Mouse (Mus musculus) ES-Bruce4 (cell line): ENCODE data around the gene Mrps7. TPM values are rescaled to one million over a fixed set of nuclear protein-coding genes. Genes with fewer than 3 reads are reported as not detected.
A peak's percentile ranks its signal among the peaks of the same experiment; 100 is the strongest.
"Not testable (repeated sequence)": the region's sequence is repeated elsewhere in the genome, so short reads cannot be mapped to it uniquely, and the experiment has no call there.

ENCODE experiments used
- H3K27ac ChIP-seq: 2 replicates; pipeline ENCODE4 v1.5.1; 2012; ENCODE audit warnings: low read length, inconsistent platforms; ENCODE audit not compliant: insufficient read depth
- H3K27me3 ChIP-seq: 2 replicates; pipeline ENCODE4 v1.6.1; 2012; ENCODE audit warnings: mild to moderate bottlenecking, low read length, inconsistent platforms; ENCODE audit not compliant: control insufficient read depth, poor library complexity, insufficient read depth, severe bottlenecking
- H3K36me3 ChIP-seq: 2 replicates; pipeline ENCODE4 v1.6.1; 2012; ENCODE audit warnings: inconsistent platforms, mild to moderate bottlenecking, low read length, moderate library complexity; ENCODE audit not compliant: control insufficient read depth, poor library complexity, insufficient read depth, severe bottlenecking
- H3K4me1 ChIP-seq: one replicate; pipeline ENCODE4 v1.8.1; 2011; ENCODE audit warnings: low read length; ENCODE audit not compliant: control insufficient read depth, insufficient read depth
- H3K4me3 ChIP-seq: 2 replicates; pipeline ENCODE4 v1.5.1; 2011; ENCODE audit warnings: low read depth, mild to moderate bottlenecking, low read length
- H3K9ac ChIP-seq: 2 replicates; pipeline ENCODE4 v1.6.1; 2012; ENCODE audit warnings: low read depth, mild to moderate bottlenecking, inconsistent platforms; ENCODE audit not compliant: poor library complexity, severe bottlenecking
- H3K9me3 ChIP-seq: replicated peaks from 2 replicates; pipeline ENCODE4 v1.6.1; 2012; ENCODE audit warnings: mild to moderate bottlenecking, low read length, inconsistent platforms; ENCODE audit not compliant: control insufficient read depth, poor library complexity, insufficient read depth, severe bottlenecking
- CTCF ChIP-seq: IDR thresholded peaks from one replicate; pipeline ENCODE4 v1.8.1; 2011; ENCODE audit warnings: low read depth, low read length
- EP300 ChIP-seq: IDR thresholded peaks from 2 replicates; pipeline ENCODE4 v1.6.1; 2011; ENCODE audit warnings: low read depth, low read length; ENCODE audit not compliant: insufficient read depth
- POLR2A ChIP-seq: IDR thresholded peaks from one replicate; pipeline ENCODE4 v1.8.1; 2011; ENCODE audit warnings: low read length; ENCODE audit not compliant: insufficient read depth
- polyA plus RNA-seq: library from polyadenylated mRNA; stranded (reverse); fragments of >200 nt; gene quantifications from 2 replicates; pipeline ENCODE4 v1.2.4, GENCODE M21; 2011; ENCODE audit warnings: low read depth; ENCODE audit not compliant: missing spikeins, insufficient read depth, insufficient read length

Mrps7 gene
- polyA plus RNA-seq, 1 experiment = 35.5 TPM

DNA sequence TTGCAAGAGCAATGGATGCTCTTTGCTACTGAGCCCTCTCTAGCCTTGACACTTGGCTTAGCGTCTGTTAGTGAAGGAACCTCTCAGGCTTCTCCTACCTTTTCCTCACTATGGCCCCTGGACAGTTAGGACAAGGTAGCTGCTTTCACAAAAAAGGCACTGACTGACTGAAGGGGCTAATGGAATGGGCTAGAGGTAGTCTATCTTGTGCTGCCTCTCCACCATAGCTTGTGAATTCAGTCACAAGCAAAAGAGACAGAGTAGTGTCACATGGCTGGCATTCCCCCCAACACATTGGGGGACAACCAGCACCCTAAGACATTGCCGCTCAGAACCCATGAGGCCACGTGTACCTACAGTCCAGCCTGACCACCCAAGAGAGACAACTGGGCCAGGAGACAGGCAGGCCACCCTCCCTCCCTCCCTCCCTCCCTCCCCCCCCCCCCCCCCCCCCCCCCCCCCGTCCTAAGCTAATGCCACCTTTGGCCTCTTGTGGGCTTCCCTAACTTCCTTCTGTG is 36.6 kb downstream of the Mrps7 start:
- H3K27me3 ChIP-seq = no peaks in the 10 kb centered on the region
- H3K9ac ChIP-seq = no peak overlapping the region
- H3K4me3 ChIP-seq = no peak overlapping the region
- H3K9me3 ChIP-seq = no peaks in the 10 kb centered on the region
- H3K27ac ChIP-seq = no peak overlapping the region
- TF ChIP-seq POLR2A (no peak), EP300 (no peak), CTCF (no peak)
- no peaks in the 10 kb centered on the region for H3K36me3 ChIP-seq
- peaks cover 18% of the 10 kb centered on the region for H3K4me1 ChIP-seq

DNA sequence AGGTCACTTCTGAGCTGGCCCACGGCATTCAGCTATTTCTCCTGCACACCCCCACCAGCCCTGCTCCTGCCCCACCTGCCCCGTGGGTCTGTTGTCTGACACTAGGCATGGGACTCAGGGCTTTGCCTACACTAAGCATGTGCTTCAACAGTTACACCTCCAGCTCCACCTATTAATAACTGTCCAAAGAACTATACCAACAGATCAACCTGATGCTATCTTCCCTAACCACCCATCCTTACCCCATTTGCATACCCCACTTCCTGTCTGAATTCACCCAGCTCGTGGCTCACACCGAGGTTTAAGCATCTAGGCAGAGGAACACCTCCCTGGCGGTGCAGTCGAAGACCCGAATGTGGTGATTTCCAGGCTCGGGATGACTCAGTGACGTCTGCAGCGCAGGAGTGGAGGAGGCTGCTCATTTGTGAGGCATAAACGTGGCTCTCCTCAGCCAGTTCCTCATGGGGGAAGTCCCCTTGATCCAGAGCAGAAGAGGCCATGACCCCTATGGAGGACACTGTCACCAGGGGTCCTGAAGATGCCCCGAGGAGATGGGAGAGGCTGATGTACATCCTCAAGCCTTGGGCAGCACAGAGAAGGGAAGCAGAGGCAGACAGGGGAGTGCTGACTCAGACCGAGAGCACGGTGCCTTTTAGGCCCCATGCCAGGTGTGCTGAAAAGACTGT is 37.4 kb downstream of the Mrps7 start:
- H3K9me3 ChIP-seq = no peaks in the 10 kb centered on the region
- TF ChIP-seq EP300 (peak; percentile 90), POLR2A (no peak)
- no peak overlapping the region; the same call in 1 of the 2 replicates for H3K4me3 ChIP-seq
- peak overlapping the region; percentile 47 for H3K27ac ChIP-seq
- H3K27me3 ChIP-seq = no peaks in the 10 kb centered on the region
- no peaks in the 10 kb centered on the region for H3K36me3 ChIP-seq
- H3K9ac ChIP-seq = no peak overlapping the region
- H3K4me1 ChIP-seq = peaks cover 18% of the 10 kb centered on the region

DNA sequence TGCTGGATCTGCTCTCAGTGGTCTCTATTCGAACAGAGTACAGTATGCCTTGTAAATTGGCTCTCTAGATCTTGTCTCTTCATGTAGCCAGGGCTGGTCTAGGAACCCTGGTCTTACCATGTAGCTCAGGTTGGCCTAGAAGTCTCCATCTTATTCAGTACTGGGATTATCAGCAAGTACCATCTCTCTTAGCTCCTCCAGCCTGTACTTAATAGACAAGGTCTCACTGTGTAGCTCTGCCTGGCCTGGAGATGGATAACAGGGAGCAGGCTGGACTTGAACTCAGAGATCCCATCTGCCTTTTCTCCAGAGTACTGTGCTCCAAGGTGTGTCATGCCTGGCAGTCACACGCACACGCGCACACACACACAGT is 37.9 kb downstream of the Mrps7 start:
- no peaks in the 10 kb centered on the region for H3K27me3 ChIP-seq
- no peak overlapping the region for H3K9ac ChIP-seq
- no peaks in the 10 kb centered on the region for H3K36me3 ChIP-seq
- H3K27ac ChIP-seq = peak overlapping the region; percentile 47
- H3K4me1 ChIP-seq = peaks cover 18% of the 10 kb centered on the region
- H3K4me3 ChIP-seq = no peak overlapping the region
- TF ChIP-seq EP300 (no peak), CTCF (no peak), POLR2A (no peak)
- H3K9me3 ChIP-seq = no peaks in the 10 kb centered on the region

DNA sequence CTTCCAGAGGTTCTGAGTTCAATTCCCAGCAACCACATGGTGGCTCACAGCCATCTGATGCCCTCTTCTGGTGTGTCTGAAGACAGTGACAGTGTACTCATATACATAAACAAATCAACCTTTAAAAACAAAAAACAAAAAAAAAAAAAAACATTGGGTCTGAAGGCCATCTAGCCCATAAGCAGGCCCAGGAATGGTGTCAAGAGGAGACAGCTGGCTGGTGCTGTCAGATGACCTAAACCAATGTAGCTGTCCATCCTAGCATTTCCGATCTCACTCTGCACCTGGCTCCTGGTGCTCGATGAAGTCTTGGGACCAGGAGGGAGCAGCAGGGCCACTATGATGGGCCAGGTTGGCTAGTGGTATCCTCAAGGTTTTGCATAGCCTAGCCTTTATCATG is 39.0 kb downstream of the Mrps7 start:
- Histone ChIP-seq H3K9me3 (no peaks in the 10 kb centered on the region), H3K9ac (no peak overlapping the region), H3K27me3 (no peaks in the 10 kb centered on the region), H3K36me3 (no peaks in the 10 kb centered on the region), H3K27ac (peak overlapping the region; percentile 9), H3K4me3 (no peak overlapping the region), H3K4me1 (peaks cover 18% of the 10 kb centered on the region)
- TF ChIP-seq CTCF = no peak
- no peak for TF ChIP-seq EP300
- TF ChIP-seq POLR2A = no peak

DNA sequence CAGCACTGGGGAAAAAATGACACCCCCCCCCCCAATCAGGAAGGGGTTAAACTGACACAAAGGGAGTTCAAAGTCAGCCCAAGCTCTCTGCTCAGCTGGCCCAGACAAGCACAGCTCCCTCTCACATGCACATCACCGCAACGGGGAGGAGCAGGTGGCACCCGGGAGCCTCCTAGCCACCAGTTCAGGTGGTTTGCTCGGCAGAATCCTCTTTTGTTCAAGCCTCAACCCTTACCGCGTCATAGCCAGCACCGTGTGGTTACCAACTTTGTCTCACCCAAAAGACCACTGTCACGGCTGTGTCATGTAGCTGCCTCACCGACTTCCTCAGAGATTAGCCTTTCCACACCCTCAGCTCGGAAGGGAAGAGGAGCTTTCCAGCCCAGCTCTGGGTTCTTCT is 39.5 kb downstream of the Mrps7 start:
- Histone ChIP-seq H3K9ac (no peak overlapping the region), H3K27ac (peak overlapping the region; percentile 9), H3K4me1 (peaks cover 18% of the 10 kb centered on the region), H3K36me3 (no peaks in the 10 kb centered on the region), H3K4me3 (no peak overlapping the region), H3K27me3 (no peaks in the 10 kb centered on the region), H3K9me3 (no peaks in the 10 kb centered on the region)
- TF ChIP-seq CTCF = no peak
- TF ChIP-seq POLR2A = no peak
- no peak for TF ChIP-seq EP300

DNA sequence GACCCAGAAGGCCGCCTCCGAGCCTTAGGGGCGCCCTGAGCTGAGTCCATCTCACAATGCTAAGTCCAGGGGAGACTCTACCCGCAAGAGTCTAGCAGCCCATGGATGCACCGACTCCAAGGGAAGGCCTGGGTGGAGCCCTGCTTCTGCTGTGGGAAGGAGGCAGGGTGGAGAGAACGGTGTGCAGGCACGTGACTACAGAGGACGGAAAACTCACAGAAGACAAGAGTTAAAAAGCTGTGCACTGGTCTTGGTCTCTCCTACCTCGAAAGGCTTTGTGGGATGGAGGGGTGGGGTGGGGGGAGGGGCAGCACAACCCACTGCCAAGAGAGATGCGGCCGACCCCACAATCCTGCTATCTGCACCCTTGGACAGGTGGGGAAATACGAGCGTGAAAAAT is 40.6 kb downstream of the Mrps7 start:
- Histone ChIP-seq H3K4me1 (peaks cover 14% of the 10 kb centered on the region), H3K4me3 (no peak overlapping the region), H3K27me3 (no peaks in the 10 kb centered on the region), H3K27ac (no peak overlapping the region), H3K9ac (no peak overlapping the region), H3K9me3 (no peaks in the 10 kb centered on the region), H3K36me3 (no peaks in the 10 kb centered on the region)
- TF ChIP-seq POLR2A (no peak), EP300 (no peak), CTCF (no peak)

DNA sequence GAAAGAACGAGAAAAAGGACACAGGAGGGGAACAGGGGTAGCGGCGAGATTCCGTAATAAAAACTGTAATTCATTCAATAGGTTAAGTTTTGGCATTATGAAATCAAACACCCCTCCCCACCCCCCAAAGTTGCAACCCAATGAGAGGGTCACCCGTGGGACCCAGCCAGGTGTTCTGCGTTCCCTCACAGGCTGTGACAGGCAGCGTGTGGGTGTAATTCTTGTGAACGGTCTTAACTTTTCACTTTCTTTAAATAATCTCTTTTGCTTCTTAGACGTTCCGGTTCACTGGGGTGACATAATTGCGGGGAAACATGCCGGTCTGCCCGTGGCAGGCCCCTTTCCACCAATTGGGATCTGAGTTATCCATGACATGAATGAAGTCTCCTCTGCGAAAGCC is 41.8 kb downstream of the Mrps7 start:
- H3K9me3 ChIP-seq, H3K4me3 ChIP-seq, H3K27me3 ChIP-seq, H3K27ac ChIP-seq, H3K36me3 ChIP-seq, H3K9ac ChIP-seq: not testable (repeated sequence)
- H3K4me1 ChIP-seq = peaks cover 11% of the 10 kb centered on the region
